Mouse (Mus musculus): ENCODE measurements around the gene Hexim1. TPM values are rescaled to one million over a fixed set of nuclear protein-coding genes. Genes with fewer than 3 reads are reported as not detected.

The Hexim1 gene
- polyA plus RNA-seq, 1 experiment, result 28.8 TPM

GRCm38 (mm10) chr11:103140763-103141100 is 24.7 kb downstream of the Hexim1 start:
- TF ChIP-seq POLR2A (IDR thresholded peaks at IDR 0.05; ENCODE audit: borderline replicate concordance, insufficient read depth, low read length), result no peak
- no peak for TF ChIP-seq CTCF (IDR thresholded peaks at IDR 0.05; ENCODE audit: borderline replicate concordance, insufficient read depth, low read depth, low read length)
- peak overlapping the region; percentile 95 for H3K27ac ChIP-seq (ENCODE audit: insufficient read depth, low read length)
- no peak for DNase-seq
- H3K27me3 ChIP-seq (ENCODE audit: control insufficient read depth, insufficient read depth, low read length), result no peaks in the 10 kb centered on the region
- 49% methylated on average over 6 of the region's 6 CpGs for WGBS
- no peak overlapping the region for H3K4me3 ChIP-seq (replicated peaks; ENCODE audit: insufficient read depth, low read depth, low read length)
- peaks cover 13% of the 10 kb centered on the region for H3K4me1 ChIP-seq (ENCODE audit: control insufficient read depth, insufficient read depth, low read length)

GRCm38 (mm10) chr11:103141101-103141943 is 25.3 kb downstream of the Hexim1 start:
- H3K27me3 ChIP-seq (ENCODE audit: control insufficient read depth, insufficient read depth, low read length), result no peaks in the 10 kb centered on the region
- peak in 1 of 2 experiments; percentile 41 for DNase-seq
- 33% methylated on average over 11 of the region's 11 CpGs for WGBS
- H3K4me3 ChIP-seq (replicated peaks; ENCODE audit: insufficient read depth, low read depth, low read length), result peak overlapping the region; percentile 3
- H3K27ac ChIP-seq (ENCODE audit: insufficient read depth, low read length), result peak overlapping the region; percentile 95
- H3K4me1 ChIP-seq (ENCODE audit: control insufficient read depth, insufficient read depth, low read length), result peaks cover 13% of the 10 kb centered on the region
- no peak for TF ChIP-seq POLR2A (IDR thresholded peaks at IDR 0.05; ENCODE audit: borderline replicate concordance, insufficient read depth, low read length)
- no peak for TF ChIP-seq CTCF (IDR thresholded peaks at IDR 0.05; ENCODE audit: borderline replicate concordance, insufficient read depth, low read depth, low read length)

GRCm38 (mm10) chr11:103141944-103142255 is 25.9 kb downstream of the Hexim1 start:
- Histone ChIP-seq H3K27ac (ENCODE audit: insufficient read depth, low read length) (peak overlapping the region; percentile 95), H3K27me3 (ENCODE audit: control insufficient read depth, insufficient read depth, low read length) (no peaks in the 10 kb centered on the region), H3K4me1 (ENCODE audit: control insufficient read depth, insufficient read depth, low read length) (peaks cover 13% of the 10 kb centered on the region), H3K4me3 (replicated peaks; ENCODE audit: insufficient read depth, low read depth, low read length) (peak overlapping the region; percentile 3)
- 33% methylated on average over 1 of the region's 1 CpGs for WGBS
- DNase-seq, result peak in 1 of 2 experiments; percentile 46
- TF ChIP-seq POLR2A (IDR thresholded peaks at IDR 0.05; ENCODE audit: borderline replicate concordance, insufficient read depth, low read length) (no peak), CTCF (IDR thresholded peaks at IDR 0.05; ENCODE audit: borderline replicate concordance, insufficient read depth, low read depth, low read length) (no peak)

- 0 out of 2 replicates have a peak, but pooled peaks have one; percentile 0 for TF ChIP-seq CTCF (IDR thresholded peaks at IDR 0.05; ENCODE audit: borderline replicate concordance, insufficient read depth, low read depth, low read length)
- peak; percentile 56; the same call in 1 of the 2 replicates for TF ChIP-seq POLR2A (IDR thresholded peaks at IDR 0.05; ENCODE audit: borderline replicate concordance, insufficient read depth, low read length)
- Histone ChIP-seq H3K4me3 (replicated peaks; ENCODE audit: insufficient read depth, low read depth, low read length) (peak overlapping the region; percentile 76), H3K4me1 (ENCODE audit: control insufficient read depth, insufficient read depth, low read length) (peaks cover 13% of the 10 kb centered on the region), H3K27ac (ENCODE audit: insufficient read depth, low read length) (peak overlapping the region; percentile 95), H3K27me3 (ENCODE audit: control insufficient read depth, insufficient read depth, low read length) (no peaks in the 10 kb centered on the region)
- peak; percentile 87 to 92 for DNase-seq
- 1% methylated on average over 8 of the region's 8 CpGs for WGBS
These were observed 26.6 kb downstream of the Hexim1 start for GRCm38 (mm10) chr11:103142441-103143182.

- H3K4me1 ChIP-seq (ENCODE audit: control insufficient read depth, insufficient read depth, low read length), result peaks cover 13% of the 10 kb centered on the region
- TF ChIP-seq POLR2A (IDR thresholded peaks at IDR 0.05; ENCODE audit: borderline replicate concordance, insufficient read depth, low read length), result no peak
- no peak for TF ChIP-seq CTCF (IDR thresholded peaks at IDR 0.05; ENCODE audit: borderline replicate concordance, insufficient read depth, low read depth, low read length)
- 43% methylated on average over 12 of the region's 12 CpGs for whole genome bisulfite sequencing
- no peak overlapping the region for H3K27ac ChIP-seq (ENCODE audit: insufficient read depth, low read length)
- no peaks in the 10 kb centered on the region for H3K27me3 ChIP-seq (ENCODE audit: control insufficient read depth, insufficient read depth, low read length)
- no peak for DNase-seq
- H3K4me3 ChIP-seq (replicated peaks; ENCODE audit: insufficient read depth, low read depth, low read length), result no peak overlapping the region
These were observed 28.6 kb downstream of the Hexim1 start for GRCm38 (mm10) chr11:103144309-103145285.

- Histone ChIP-seq H3K27ac (ENCODE audit: insufficient read depth, low read length) (no peak overlapping the region), H3K4me1 (ENCODE audit: control insufficient read depth, insufficient read depth, low read length) (peaks cover 9% of the 10 kb centered on the region), H3K27me3 (ENCODE audit: control insufficient read depth, insufficient read depth, low read length) (no peaks in the 10 kb centered on the region), H3K4me3 (replicated peaks; ENCODE audit: insufficient read depth, low read depth, low read length) (no peak overlapping the region)
- WGBS, result 90% methylated on average over 4 of the region's 4 CpGs
- TF ChIP-seq CTCF (IDR thresholded peaks at IDR 0.05; ENCODE audit: borderline replicate concordance, insufficient read depth, low read depth, low read length) (no peak), POLR2A (IDR thresholded peaks at IDR 0.05; ENCODE audit: borderline replicate concordance, insufficient read depth, low read length) (no peak)
- no peak for DNase-seq
These were observed 30.4 kb downstream of the Hexim1 start for GRCm38 (mm10) chr11:103146386-103146785.

- no peaks in the 10 kb centered on the region for H3K27me3 ChIP-seq (ENCODE audit: control insufficient read depth, insufficient read depth, low read length)
- no peak overlapping the region for H3K4me3 ChIP-seq (replicated peaks; ENCODE audit: insufficient read depth, low read depth, low read length)
- H3K4me1 ChIP-seq (ENCODE audit: control insufficient read depth, insufficient read depth, low read length), result peaks cover 4% of the 10 kb centered on the region; the same call in 1 of the 2 replicates
- DNase-seq, result no peak
- TF ChIP-seq CTCF (IDR thresholded peaks at IDR 0.05; ENCODE audit: borderline replicate concordance, insufficient read depth, low read depth, low read length) (no peak), POLR2A (IDR thresholded peaks at IDR 0.05; ENCODE audit: borderline replicate concordance, insufficient read depth, low read length) (no peak)
- WGBS, result 63% methylated on average over 4 of the region's 4 CpGs
- no peak overlapping the region for H3K27ac ChIP-seq (ENCODE audit: insufficient read depth, low read length)
These were observed 31.7 kb downstream of the Hexim1 start for GRCm38 (mm10) chr11:103147766-103148165.

All from cerebellum, adult 2 months (tissue).